Mouse (Mus musculus): ENCODE measurements around the gene Ndnf. TPM values are rescaled to one million over a fixed set of nuclear protein-coding genes. Genes with fewer than 3 reads are reported as not detected.

Gene Ndnf
- polyA plus RNA-seq, 1 experiment from 2014 or later, result 0.01 TPM

- 85% methylated on average over 3 of the region's 3 CpGs for WGBS (ENCODE audit: insufficient replicate concordance)
- Histone ChIP-seq H3K27ac (ENCODE audit: low read depth) (no peak overlapping the region), H3K9ac (replicated peaks) (no peak overlapping the region), H3K9me3 (ENCODE audit: low read length) (no peaks in the 10 kb centered on the region), H3K4me1 (ENCODE audit: insufficient read depth) (no peaks in the 10 kb centered on the region), H3K36me3 (replicated peaks; ENCODE audit: insufficient read depth, low read length) (no peaks in the 10 kb centered on the region), H3K4me2 (ENCODE audit: low read depth, low read length) (no peak overlapping the region), H3K27me3 (ENCODE audit: insufficient read depth, low read length) (no peaks in the 10 kb centered on the region), H3K4me3 (ENCODE audit: low read depth, low read length) (no peak overlapping the region)
- DNase-seq (no peak), ATAC-seq (no peak)
- TF ChIP-seq CTCF (IDR thresholded peaks at IDR 0.05; ENCODE audit: low read depth) (no peak), EP300 (IDR thresholded peaks at IDR 0.05; ENCODE audit: low read depth) (no peak)
Observed at GRCm38 (mm10) chr6:65760073-65760472, 88.7 kb downstream of the Ndnf start.

Other genes starting within 250 kb of the Ndnf start
- 0.06 TPM in 1 of 2 replicates, not detected in the other for gene Tnip3, start 146.3 kb upstream of the Ndnf start, polyA plus RNA-seq (2015; fragmentation: Nextera tagmentation; extraction: Ambion mirVana)
- gene Prdm5, start 107.4 kb downstream of the Ndnf start, polyA plus RNA-seq (2015; fragmentation: Nextera tagmentation; extraction: Ambion mirVana), result 0.92 and 1.2 TPM in 2 replicates